Mouse (Mus musculus): ENCODE measurements around the gene Vmn2r40. TPM values are rescaled to one million over a fixed set of nuclear protein-coding genes. Genes with fewer than 3 reads are reported as not detected.
"Not testable (repeated sequence)": the region's sequence is repeated elsewhere in the genome, so short reads cannot be mapped to it uniquely, and the experiment has no call there.

Gene Vmn2r40
- not detected in 2 replicates for polyA plus RNA-seq (2014; fragmentation: Nextera tagmentation; extraction: Ambion mirVana)

DNA sequence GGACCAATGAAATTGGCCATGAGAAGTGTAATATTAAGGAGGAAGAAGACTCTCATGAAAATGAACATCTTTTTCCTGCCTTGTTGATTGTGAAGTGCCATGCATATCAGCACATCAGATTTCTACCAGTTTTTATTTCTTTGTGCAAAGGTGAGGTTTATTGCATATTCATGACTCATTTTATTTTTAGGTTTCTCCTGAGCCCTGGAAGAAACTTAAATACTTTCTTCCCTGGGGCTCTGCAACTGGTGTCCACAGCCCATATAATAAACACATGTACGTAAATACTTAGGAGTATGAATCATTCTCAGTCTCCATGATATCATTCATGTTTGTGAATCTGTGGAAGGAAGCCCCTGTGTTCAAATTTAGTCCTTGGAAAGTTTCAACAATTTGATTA lies at the start of gene Vmn2r40:
Gene Vmn2r40, minus strand, starts transcription at position 101 of the 400 bp plus-strand sequence.
- H3K9ac ChIP-seq (replicated peaks; ENCODE audit: low read length); H3K36me3 ChIP-seq (ENCODE audit: control insufficient read depth, insufficient read depth, low read length); DNase-seq; H3K27ac ChIP-seq (replicated peaks; ENCODE audit: low read depth, low read length); ATAC-seq (ENCODE audit: low FRiP score, low TSS enrichment); H3K4me1 ChIP-seq (ENCODE audit: control insufficient read depth, insufficient read depth, low read length); H3K4me3 ChIP-seq (replicated peaks; ENCODE audit: low read depth, low read length); H3K27me3 ChIP-seq (ENCODE audit: control insufficient read depth, insufficient read depth, low read length); H3K9me3 ChIP-seq (ENCODE audit: control insufficient read depth, low read length); H3K4me2 ChIP-seq (ENCODE audit: low read length): not testable (repeated sequence)
- WGBS: no CpG with 5 or more reads among the region's 1 CpGs

Other genes with a start within 250 kb of the Vmn2r40 start
- not detected in 2 replicates for gene Vmn2r39, start 99.4 kb upstream of the Vmn2r40 start, polyA plus RNA-seq (2014; fragmentation: Nextera tagmentation; extraction: Ambion mirVana)
- not detected in 2 replicates for gene Vmn2r38, start 166.4 kb upstream of the Vmn2r40 start, polyA plus RNA-seq (2014; fragmentation: Nextera tagmentation; extraction: Ambion mirVana)

Data from midbrain, embryonic 14.5 days (tissue).